Mouse (Mus musculus): Measurements from ENCODE around the gene Ttc17.
A peak's percentile ranks its signal among the peaks of the same experiment; 100 is the strongest.

The Ttc17 gene

DNA sequence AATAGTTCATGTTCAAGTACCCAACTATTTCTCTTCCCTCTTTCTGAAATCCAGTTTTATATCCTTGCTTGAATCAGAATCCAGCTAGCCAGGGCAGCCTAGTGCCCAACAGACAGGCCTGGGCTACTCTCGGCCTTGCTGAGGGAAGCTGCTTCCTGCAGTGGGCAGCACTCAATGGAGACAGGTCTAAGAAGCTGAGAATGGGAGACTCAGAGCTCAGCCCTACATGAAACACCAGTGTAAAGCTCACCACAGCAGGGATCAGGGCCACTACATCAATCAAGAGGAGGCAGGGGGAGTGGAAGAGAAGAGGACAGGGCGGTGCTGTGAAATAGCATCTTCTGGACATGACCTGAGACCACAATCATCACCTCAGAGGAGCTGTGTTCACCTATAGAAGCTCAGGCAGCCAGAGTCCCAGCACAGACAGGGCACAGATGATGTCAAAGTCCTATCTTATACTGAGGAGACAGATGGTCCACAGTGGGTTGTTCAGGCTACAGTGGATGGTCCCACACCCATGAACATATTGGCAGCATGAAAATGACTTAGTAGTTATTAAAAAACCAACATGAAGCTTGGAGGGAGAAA, 25.3 kb downstream of the Ttc17 start:
- DNase-seq (ENCODE audit: low spot score): no peak

DNA sequence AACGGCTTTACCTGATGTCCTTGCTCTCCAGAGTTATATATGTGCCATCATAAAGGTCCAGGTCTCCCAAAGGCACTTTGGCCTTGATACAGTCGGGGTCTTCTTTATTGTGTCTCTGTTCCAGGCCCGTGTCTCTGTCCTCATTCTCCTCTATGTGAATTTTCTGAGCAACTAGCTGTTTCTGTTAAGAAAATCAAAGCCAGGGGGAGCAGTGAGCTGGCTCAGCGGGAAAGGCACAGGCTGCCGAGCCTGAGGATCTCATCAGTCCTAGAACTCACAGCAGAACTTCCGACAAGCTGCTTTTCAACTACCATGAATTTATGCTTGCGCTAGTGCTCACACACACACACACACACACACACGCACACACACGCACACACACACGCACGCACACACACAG, 27.8 kb downstream of the Ttc17 start:
- DNase-seq (ENCODE audit: low spot score): no peak

DNA sequence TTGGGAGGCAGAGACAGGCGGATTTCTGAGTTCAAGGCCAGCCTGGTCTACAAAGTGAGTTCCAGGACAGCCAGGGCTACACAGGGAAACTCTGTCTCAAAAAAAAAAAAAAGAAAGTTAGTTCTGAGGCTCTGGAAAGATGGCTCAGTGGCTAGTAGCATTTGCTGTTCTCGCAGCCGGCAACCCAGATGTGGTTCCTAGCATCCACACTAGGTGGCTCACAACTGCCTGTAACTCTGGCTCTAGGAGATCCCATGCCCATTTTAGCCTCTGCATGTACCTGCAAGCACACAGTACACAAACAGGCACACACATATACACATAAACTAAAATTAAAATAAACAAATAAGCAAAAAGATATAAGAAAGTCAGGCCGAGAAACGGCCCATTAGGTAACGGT, 35.4 kb downstream of the Ttc17 start:
- peak; percentile 35 for DNase-seq (ENCODE audit: low spot score)

DNA sequence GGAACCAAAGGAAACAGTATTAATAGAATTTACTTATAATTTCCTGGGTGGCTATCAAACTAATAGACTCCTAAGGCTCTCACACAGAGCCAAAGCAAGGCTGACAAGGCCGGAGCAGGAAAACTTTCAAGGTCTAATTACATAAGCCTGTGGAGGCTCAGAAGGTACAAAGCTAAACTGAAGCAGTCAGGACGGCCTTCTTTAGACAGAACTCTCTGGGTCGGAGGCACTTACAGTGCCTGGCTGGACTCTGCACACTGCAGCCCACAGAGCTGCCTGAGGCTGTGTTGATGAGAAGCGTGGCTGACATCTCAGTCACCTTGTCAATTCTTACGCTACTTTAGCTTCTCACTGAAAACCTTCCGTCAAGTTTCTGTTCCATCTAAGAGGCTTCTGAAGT, 42.7 kb downstream of the Ttc17 start:
- DNase-seq (ENCODE audit: low spot score): no peak

DNA sequence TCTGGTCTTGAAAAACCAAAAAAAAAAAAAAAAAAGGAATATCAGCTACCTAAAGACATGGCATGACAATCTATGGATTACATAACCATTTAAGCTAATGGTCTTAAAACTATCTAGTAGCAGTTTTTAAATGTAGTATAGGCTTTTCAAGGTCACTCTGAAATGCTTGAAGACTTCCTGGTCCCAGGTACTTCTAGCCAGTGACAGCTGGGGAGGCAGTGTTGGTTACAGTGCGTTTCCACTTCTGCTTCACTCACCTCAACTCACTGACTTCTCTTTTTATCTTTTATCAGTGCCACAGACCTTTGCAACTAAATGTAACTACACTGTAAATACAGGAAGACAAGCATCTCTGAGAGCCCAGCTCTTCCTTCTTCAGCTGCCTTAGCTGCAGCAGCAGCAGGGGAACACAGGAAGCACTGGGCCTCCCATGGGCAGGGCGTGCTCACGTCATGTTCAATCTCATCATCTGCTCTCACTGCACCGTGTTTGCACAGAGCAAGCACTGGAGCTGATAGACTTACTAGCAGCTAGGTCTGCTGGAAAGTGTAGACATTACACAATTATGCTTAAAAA, 46.0 kb downstream of the Ttc17 start:
- DNase-seq (ENCODE audit: low spot score): peak; percentile 14

DNA sequence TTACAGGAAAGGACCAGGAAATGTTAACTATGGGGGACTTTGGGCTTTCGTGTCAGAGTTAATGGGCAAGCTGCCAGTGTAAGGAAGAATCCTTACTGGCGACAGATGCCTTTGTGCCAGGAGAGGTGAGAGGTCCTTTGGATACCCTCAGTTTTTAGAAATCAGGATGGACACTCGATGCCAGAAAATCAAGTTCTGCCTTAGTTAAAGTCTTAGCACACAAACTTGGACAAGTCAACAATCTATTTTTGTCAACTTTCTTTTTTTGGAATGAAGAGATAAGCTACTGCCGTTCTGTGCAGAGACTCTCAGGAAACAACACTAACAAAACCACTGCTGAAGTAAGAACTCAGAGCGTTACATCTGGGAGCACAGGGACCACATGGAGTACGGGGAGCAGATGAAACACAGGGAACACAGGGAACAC, 58.3 kb downstream of the Ttc17 start:
- DNase-seq (ENCODE audit: low spot score): no peak

DNA sequence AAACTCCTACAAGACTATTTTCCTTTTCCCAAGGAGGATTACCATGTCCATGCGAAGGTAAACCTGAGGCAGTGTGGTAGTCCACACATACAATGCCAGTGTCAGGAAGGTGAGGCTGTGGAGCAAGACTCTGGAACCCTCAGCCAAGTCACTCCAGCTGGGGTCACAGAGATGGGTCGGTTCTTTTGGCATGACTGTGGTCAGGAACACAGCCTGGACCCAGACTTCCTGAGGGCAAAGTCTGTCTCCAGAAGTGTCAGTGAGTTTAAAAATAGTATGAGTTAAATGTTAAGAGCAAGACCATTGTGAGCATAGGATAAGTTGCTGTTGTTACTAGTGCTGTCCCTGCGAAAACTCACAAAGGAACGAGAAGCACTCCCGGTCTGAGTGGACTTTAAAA, 59.7 kb downstream of the Ttc17 start:
- no peak for DNase-seq (ENCODE audit: low spot score)

DNA sequence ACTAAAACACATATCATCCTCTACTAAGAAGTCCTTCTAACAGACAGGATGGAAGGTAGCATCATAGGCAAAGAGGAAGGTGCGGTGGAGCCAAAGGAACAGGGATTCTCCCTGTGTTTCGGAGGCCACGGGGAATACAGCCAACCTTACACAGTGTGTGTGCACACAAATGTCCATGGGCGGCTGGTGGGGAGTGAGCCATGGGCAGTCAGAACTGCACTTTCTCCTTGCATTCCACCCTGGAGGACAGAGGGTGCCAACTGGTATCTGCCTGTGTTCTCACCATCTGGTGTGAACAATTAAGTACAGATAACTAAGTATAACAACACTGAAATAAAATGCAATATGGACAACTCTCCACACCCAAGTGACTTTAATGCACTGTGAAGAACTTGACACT, 61.9 kb downstream of the Ttc17 start:
- DNase-seq (ENCODE audit: low spot score): no peak

DNA sequence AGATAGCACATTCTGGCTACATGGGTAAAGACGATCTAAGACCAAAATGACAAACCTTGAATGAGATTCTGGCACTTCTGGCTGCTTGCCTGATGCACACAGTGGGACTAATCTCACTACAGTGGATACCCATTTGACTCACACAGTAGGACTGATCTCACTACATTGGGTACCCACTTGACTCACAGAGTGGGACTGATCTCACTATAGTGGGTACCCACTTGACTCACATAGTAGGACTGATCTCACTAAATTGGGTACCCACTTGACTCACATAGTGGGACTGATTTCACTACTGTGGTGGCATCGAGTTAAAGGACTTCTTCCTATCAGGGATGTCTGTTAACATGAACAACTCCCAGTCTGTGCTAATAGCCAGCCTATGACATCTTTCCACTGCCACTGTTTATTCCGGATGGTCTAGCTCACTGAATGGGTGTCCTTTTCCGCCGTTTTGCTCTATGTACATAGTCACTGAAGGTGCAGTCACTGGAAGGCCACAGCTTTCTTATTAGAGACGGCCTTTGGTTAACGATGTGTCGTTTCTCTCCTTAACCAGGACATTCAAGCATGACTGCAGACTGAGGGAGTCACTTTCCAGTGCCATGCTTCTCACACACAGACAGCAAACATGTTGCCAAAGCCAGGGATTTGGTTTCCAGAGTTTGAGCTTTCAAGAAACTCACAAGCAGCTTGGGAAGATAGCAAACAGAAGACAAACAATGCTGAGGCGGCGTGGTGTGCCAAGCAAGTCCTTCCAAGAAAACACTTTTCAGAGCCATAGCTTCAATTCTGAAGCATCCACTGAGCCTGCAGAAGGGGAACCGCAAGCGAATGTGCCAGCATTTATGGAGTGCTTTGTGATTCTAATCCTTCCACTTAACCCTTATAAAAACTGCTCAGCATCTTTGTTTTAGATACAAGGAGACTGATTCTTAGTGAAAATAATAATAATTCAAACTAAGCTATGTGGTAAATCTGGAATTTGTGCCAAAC, 62.9 kb downstream of the Ttc17 start:
- DNase-seq (ENCODE audit: low spot score): no peak

DNA sequence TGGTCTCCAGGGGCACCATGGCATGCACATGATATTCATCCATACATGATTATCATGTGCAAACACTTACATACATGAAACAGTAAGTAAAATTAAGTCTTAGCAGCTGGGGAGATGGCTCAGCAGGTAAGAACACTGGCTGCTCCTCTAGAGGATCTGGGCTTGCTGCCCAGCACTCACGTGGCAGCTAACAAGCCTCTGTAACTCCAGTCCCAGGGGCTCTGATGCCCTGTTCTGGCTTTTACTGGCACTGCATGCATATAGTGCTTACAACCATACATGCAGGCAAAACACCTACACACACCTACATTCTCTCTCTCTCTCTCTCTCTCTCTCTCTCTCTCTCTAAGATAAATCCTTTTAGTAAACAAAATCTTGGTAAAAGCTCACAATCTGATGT, 65.7 kb downstream of the Ttc17 start:
- DNase-seq (ENCODE audit: low spot score): peak; percentile 67

DNA sequence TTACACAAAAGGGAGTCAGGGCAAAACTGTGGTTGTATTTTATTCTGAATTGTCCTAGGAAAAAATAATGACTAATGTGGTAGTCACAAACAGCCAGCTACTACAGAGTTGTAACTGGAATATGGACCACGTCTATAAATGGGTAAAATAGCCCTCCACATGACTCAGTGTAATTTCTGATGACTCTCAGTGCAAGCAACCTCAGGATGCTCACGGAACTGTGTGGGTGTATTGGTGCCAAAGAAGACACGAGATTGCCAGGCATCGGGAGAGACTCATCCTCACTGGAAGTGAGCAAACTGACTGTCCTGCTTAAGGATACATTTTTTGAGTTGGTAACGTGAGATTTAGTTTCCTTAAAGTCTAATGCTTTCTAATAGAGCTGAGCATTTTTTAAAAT, 67.0 kb downstream of the Ttc17 start:
- DNase-seq (ENCODE audit: low spot score): no peak

DNA sequence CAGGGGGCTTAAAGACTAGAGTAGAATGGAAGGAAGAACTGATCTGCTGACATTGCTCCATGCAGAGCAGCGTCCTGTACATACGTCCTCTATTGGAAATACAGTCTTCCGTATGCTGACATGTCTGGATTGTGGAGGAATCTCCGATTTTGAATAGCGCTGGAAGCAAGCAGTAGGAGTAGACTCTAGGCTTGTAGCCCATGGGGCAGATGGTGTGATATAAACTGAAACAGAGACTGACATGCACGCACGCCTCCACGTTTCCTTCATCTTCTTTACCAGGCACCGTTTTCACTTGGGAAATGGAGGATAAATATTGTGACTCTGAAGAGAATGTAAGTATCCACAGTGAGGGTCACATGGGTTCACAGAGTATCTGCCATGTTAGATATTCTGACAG, 70.2 kb downstream of the Ttc17 start:
- DNase-seq (ENCODE audit: low spot score): no peak

DNA sequence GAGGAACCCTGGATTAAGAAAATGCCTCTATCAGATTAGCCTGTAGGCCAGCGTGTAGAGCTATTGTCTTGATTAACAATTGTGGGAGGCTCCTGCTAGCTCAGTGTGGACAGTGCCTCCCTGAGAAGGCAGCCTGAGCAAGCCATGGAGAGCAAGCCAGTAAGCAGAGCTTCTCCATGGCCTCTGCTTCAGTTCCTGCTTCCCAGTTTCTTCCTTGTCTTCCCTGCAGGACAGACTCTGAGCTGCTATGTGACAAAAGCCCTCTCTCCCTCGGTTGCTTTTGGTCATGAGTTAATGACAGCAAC, 71.8 kb downstream of the Ttc17 start:
- DNase-seq (ENCODE audit: low spot score): no peak

DNA sequence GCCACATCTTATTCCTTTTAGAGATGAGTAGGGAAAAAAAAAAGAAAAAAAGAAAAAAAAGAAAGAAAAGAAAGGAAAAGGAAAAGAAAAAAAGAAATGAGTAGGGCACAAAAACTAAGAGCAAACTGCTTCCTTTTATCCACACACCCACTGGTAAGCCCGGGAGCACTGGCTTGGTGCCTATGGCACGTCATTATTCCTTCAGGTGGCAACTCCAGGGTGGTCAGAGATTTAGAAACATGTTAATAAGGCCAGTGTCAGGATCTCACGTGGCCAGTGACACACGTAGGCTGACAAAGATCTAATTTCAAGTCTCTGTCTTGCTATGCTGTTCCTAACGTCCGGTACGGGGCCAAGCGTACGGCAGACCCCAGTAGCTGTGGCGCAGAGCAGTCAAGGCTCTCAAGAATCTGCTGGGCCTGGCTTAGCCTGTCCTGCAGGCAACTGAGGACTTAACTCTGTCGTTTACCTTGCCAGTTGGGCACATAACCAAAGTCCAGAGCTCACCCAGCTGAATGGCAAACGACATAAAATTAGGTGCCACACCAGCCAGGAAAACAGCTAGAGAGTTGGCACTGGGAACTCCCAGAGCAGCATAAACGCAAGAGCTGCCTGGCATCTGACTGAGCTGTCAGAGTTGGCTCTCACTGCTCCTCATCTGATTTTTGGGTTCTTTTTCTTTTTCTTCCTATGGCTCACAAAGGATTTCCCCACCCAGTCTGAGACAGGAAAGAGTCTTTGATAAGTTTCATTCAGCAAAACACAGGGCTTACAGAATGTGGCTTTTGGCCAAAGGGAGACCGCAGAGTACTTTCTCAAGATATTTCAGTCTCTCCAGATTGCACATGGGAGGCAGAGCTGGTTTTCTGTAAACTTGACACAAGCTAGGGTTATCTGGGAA, 72.4 kb downstream of the Ttc17 start:
- no peak for DNase-seq (ENCODE audit: low spot score)

DNA sequence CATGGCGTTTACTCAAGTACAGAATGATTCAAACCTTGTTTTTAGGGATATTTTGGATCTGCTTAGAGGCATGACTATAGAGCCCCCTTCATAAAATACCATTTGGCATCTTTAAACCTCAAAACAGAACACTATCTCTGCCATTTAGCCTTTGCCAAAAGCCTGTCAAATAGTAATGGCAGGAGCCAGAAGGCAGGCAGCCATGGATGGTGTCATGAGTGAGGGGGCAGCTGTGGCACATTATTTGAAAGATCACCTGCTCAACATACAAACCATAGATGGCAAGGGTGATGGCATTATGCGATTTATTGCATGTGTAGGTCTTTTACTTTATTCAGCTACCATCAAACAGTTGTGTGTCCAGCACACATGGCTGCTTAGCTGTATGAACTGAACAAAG, 73.4 kb downstream of the Ttc17 start:
- DNase-seq (ENCODE audit: low spot score): no peak

DNA sequence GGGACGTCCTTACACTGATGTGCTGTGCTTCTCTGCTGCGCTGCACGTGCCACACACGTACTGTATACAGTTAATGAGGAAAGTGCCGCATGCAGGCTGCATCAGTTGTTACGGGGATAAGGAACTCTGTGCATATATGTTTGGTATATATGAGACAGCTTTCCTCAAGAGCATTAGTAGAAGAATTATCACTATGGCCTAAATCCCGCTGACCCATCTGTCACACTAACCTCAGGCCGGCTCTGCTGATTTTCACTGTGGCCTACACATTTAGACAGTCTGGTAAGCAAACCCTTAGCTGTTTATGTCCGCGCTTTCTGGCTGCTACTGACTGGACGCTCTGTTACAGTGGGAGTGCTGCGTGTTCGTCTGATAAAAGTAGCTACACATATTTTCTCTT, 77.2 kb downstream of the Ttc17 start:
- DNase-seq (ENCODE audit: low spot score): no peak

DNA sequence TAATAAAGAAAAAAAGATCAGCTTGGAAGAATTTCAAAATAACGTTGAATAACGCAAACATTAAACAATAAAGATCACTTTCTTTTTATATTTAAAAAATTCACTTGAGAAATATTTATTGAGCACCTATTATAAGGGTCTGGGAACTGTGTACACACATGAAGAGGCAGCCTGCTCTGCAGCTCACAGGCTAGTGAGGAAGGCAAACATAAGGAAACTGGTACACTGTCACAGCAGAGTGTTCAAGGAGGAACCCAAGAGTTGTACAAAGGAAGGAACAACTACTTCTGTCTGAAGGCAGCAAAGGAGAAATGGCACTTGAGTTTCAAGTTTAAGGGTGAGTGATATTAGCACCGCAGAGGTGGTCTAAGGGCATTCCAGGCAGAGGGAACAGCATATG, 78.7 kb downstream of the Ttc17 start:
- DNase-seq (ENCODE audit: low spot score): no peak

DNA sequence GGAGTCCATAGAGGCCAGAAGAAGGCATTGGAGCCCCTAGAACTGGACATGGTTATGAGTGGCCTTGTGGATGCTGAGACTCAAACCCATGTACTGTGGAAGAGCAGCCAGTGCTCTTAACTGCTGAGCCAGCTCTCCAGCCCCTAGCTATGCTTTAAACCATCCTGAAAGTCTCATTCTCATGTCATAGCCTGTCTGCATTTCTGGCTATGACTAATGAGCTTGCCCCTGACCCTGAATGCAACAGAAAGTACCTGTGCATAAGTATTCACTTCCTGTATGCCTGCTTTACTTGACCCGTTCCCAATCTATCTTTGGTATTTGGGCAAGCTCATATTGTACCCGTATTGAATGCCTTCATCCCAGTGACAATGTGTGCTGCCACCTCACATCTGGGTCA, 86.7 kb downstream of the Ttc17 start:
- no peak for DNase-seq (ENCODE audit: low spot score)

DNA sequence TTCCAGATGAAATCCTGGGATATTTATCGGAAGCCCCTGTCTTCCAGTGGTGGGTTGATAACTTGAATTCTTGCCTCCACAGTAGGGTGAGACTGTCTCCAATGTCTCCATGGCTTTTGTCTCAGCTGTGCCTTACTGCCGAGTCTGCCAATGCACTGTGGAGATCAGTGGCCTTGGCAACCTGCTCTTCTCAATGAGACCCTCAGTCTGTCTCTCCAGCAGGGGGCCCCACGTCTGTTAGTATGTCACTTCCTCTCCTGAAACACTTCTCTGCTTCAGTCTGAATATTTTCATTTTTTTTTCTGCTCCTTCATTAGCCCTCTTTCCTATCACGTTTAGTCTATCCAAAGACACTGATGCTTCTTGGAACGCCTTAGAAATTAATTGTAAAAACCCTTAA, 90.0 kb downstream of the Ttc17 start:
- no peak for DNase-seq (ENCODE audit: low spot score)

DNA sequence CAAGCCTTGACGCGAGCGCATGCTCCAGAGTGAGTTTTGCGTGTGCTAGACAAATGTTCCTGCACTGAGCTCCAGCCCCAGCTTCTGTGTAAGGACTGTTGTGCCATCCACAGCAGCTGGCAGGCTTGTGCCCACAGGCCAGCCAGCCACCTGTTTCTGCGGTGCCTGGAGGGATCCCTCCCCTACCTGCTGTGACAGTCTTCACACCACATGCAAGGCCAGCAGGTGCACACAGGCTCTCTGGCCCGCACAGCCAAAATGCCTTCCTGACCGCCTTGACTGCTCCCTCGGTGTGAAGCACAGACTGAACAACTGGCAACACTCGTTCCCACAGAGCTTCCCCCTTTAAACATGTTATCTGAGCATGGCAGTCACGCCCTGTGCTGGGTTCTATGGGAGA, 102.5 kb downstream of the Ttc17 start:
- DNase-seq (ENCODE audit: low spot score): no peak

DNA sequence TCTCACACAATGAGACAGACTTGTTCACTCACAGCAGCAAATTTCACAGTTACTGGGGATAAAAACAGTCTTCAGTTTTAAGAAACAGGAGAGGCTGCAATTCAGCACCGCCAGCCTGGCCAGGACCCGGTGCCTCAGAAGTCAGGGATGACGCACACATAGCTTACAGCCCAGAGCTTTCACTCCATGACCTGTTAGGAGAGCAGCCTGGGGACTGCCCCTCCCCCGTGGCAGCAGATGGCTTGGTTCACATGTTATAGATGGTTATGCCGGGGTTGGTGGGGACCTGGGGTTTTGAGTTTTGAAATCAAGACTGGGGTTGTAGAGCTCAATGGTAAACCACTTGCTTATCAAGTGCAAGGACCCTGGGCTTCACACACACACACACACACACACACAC, 104.1 kb downstream of the Ttc17 start:
- no peak for DNase-seq (ENCODE audit: low spot score)

DNA sequence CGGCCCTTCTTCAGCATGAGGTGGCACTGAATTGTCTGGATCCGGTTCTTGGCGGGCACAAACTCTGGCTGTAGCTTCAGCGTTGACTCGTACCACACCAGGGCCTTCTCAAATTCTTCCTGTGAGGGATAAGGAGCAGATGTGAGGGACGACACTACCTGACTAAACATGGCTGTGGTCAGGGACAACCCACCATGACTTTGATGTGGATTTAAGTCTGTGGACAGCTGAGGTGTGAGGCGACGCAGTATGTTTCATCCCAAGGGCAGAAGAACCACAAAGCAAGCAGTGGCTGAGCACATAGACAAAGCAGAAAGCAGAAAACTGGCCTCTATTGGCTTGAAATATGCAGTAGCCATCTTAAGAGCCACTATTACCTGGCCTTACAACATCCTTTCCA, 104.7 kb downstream of the Ttc17 start:
- DNase-seq (ENCODE audit: low spot score): no peak

DNA sequence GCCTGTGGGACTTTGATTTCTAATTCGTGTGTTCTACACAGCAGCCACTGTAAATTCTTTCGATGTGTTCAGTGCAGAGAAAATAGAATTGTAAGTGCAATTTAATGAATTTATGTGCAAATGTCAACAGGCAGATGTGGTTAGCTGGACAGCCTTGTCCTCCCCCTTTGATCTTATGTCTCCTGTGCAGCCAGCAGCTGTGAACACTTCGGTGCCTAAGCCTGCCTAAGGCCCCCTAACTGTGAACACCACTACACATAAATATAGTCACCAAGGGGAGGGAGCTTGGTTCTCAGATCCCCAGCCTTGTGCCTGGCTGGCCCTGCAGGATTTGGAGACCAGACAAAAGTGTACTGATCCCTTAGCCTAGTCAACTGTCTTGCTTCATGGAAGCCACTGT, 109.0 kb downstream of the Ttc17 start:
- no peak for DNase-seq (ENCODE audit: low spot score)

Data from MN1 (cell line).